Mouse (Mus musculus) hindbrain, embryonic 10.5 days (tissue): Measurements from ENCODE around the gene Rac2. TPM values are rescaled to one million over a fixed set of nuclear protein-coding genes. Genes with fewer than 3 reads are reported as not detected.
A peak's percentile ranks its signal among the peaks of the same experiment; 100 is the strongest.

Experiments used
- DNase-seq: peaks from one replicate; pipeline ENCODE4 v3.0.0-alpha.2; 2017; ENCODE audit warnings: low spot score
- H3K27ac ChIP-seq: fragments of 300-500 bp; sonication (generic); 2 replicates; pipeline ENCODE4 v1.5.1; 2016; ENCODE audit warnings: mild to moderate bottlenecking, moderate library complexity
- H3K27me3 ChIP-seq: fragments of 300-500 bp; sonication (generic); 2 replicates; pipeline ENCODE4 v1.6.1; 2016; ENCODE audit warnings: mild to moderate bottlenecking; ENCODE audit not compliant: poor library complexity, insufficient read depth, severe bottlenecking
- H3K36me3 ChIP-seq: fragments of 300-500 bp; sonication (generic); 2 replicates; pipeline ENCODE4 v1.6.1; 2016; ENCODE audit warnings: mild to moderate bottlenecking, moderate library complexity
- H3K4me1 ChIP-seq: fragments of 300-500 bp; sonication (generic); replicated peaks from 2 replicates; pipeline ENCODE4 v1.6.1; 2016; ENCODE audit warnings: mild to moderate bottlenecking
- H3K4me3 ChIP-seq: fragments of 300-500 bp; sonication (generic); 2 replicates; pipeline ENCODE4 v1.5.1; 2016; ENCODE audit warnings: mild to moderate bottlenecking, moderate library complexity
- H3K9me3 ChIP-seq: fragments of 300-500 bp; sonication (generic); 2 replicates; pipeline ENCODE4 v1.6.1; 2016; ENCODE audit warnings: mild to moderate bottlenecking, moderate library complexity
- WGBS: fragments of 180-500 bp; shearing (Covaris S2); methylation state at CpG from one replicate; pipeline ENCODE4 v1.1.7; 2016; 5-methylcytosine and 5-hydroxymethylcytosine counted together
- polyA plus RNA-seq: library from polyadenylated mRNA; unstranded; fragments of >200 nt; fragmentation: Nextera tagmentation; extraction: Ambion mirVana; gene quantifications from 2 replicates; pipeline ENCODE4 v1.2.1, GENCODE M21; 2016

Gene Rac2
- polyA plus RNA-seq, 1 experiment from 2014 or later, result 8.1 TPM

DNA sequence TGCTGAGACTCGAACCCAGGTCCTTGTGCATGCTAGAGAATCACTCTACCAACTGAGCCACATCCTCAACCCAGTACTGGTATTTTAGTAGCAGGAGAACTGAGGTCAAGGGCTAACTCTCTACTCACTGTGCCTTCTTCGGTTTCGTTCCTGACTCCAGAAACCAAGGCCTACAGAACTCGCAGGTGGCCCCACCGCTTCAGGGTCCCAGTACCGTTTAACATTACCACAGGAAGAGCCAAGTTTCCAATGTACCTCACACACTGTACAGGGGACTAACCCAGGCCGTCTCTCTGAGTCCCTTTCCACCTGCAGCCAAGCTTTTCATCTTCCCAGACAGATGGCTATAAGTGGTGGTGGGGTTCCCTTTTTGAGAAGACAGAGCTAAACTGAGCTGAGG lies 12.8 kb upstream of the Rac2 start:
- DNase-seq, result no peak
- no peak overlapping the region for H3K4me3 ChIP-seq
- no peaks in the 10 kb centered on the region for H3K36me3 ChIP-seq
- peaks cover 6% of the 10 kb centered on the region; the same call in 1 of the 2 replicates for H3K27me3 ChIP-seq
- peaks cover 7% of the 10 kb centered on the region for H3K9me3 ChIP-seq
- H3K27ac ChIP-seq, result no peak overlapping the region
- 89% methylated on average over 7 of the region's 7 CpGs for WGBS
- peaks cover 15% of the 10 kb centered on the region for H3K4me1 ChIP-seq

GRCm38 (mm10) chr15:78583352-78583751 lies 10.8 kb upstream of the Rac2 start:
- no peak for DNase-seq
- peaks cover 28% of the 10 kb centered on the region for H3K4me1 ChIP-seq
- peaks cover 7% of the 10 kb centered on the region for H3K9me3 ChIP-seq
- no peaks in the 10 kb centered on the region for H3K36me3 ChIP-seq
- H3K4me3 ChIP-seq, result no peak overlapping the region
- peaks cover 6% of the 10 kb centered on the region; the same call in 1 of the 2 replicates for H3K27me3 ChIP-seq
- H3K27ac ChIP-seq, result no peak overlapping the region
- WGBS, result 20% methylated on average over 11 of the region's 11 CpGs

DNA sequence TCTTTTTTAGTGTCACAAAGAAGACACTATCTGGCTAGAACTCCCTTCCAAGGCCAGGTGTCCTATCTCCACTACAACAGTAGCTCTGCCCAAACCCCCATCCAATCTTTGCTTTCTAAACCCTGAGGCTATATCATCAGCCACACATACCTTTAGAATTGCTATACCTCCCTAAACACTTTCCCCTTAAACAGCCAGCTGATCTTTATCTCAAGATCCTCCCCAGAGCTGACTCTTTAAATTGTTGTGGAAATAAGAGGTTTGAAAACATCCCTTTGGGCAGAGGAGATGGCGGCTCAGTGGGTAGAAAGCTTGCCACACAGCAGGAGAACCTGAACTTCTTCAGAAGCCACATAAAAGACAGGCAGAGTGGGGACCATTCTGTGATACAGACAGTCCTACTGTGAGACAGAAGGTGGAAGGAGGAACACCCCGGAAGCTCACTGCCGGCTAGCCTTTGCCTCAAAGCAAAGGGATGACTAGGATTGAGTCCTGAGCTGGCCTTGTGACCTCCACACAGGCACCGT lies 3.8 kb upstream of the Rac2 start:
- no peaks in the 10 kb centered on the region; the same call in 1 of the 2 replicates for H3K9me3 ChIP-seq
- 61% methylated on average over 4 of the region's 4 CpGs for WGBS
- H3K27me3 ChIP-seq, result no peaks in the 10 kb centered on the region; the same call in 1 of the 2 replicates

DNA sequence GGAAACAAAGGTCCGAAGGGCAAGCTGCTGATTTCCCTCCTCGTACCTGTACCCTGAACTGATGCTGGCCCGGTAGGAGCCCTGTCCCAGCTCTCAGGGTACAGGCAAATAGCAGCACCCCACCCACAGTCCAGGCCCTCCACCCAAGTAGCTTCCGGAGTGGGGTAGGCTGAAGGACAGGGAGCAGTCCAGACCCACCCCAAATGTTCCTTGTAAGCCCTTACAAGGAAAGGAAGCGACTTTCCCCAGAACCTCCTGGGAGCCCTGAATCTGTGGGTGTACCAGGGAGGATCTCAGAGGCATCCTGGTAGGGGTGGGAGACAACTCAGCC lies 348 bp downstream of the Rac2 start:
- Histone ChIP-seq H3K9me3 (no peaks in the 10 kb centered on the region; the same call in 1 of the 2 replicates), H3K27ac (peak overlapping the region; percentile 60; the same call in 1 of the 2 replicates), H3K4me1 (peaks cover 7% of the 10 kb centered on the region), H3K27me3 (no peaks in the 10 kb centered on the region; the same call in 1 of the 2 replicates), H3K36me3 (no peaks in the 10 kb centered on the region), H3K4me3 (no peak overlapping the region)
- 91% methylated on average over 5 of the region's 5 CpGs for WGBS
- DNase-seq, result no peak

More for the DNA sequence above, 3.8 kb upstream of the Rac2 start:
- H3K27ac ChIP-seq, result no peak overlapping the region
- no peak overlapping the region for H3K4me3 ChIP-seq
- H3K4me1 ChIP-seq, result peaks cover 26% of the 10 kb centered on the region
- no peak for DNase-seq
- no peaks in the 10 kb centered on the region for H3K36me3 ChIP-seq

DNA sequence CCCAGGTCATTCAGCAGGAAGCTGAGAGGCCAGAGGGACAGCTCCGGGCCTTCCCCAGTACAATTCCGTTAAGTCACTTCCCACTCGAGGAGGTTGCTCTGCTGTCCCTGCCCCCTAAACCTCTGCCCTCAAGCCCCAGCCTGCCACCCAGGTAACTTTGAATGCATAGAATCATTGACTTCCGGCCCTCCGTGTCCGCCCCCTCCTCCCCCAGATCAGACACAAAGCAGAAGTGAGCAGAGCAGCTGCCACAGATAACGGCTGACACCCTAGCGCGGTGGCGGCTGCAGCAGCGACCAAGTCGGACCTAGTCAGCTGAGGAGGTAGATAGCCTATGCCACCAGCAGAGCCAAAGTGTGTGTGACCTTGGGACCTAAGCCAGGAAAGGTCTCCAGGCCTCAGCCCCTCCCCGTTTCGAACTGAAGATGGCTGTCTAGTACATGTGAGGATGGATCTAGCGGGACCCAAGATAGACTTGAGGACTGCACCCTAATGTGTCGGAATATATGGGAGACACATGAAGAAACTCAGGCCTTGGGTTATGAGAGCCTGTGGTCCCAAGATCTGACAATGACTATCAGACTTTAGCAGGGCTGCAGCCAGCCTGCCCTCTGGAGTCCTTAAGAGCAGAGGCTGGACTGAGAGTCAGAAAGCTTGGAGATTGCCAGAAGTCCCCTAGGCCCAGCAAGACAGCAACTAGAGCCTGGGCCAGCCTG lies 871 bp downstream of the Rac2 start:
- no peak for DNase-seq
- Histone ChIP-seq H3K4me1 (peaks cover 7% of the 10 kb centered on the region), H3K27me3 (no peaks in the 10 kb centered on the region; the same call in 1 of the 2 replicates), H3K4me3 (no peak overlapping the region), H3K9me3 (no peaks in the 10 kb centered on the region; the same call in 1 of the 2 replicates), H3K27ac (peak overlapping the region; percentile 60; the same call in 1 of the 2 replicates), H3K36me3 (no peaks in the 10 kb centered on the region)
- 67% methylated on average over 16 of the region's 16 CpGs for WGBS

GRCm38 (mm10) chr15:78570170-78570569 lies 2.4 kb downstream of the Rac2 start:
- Histone ChIP-seq H3K27ac (no peak overlapping the region), H3K4me1 (peaks cover 10% of the 10 kb centered on the region), H3K9me3 (no peaks in the 10 kb centered on the region; the same call in 1 of the 2 replicates), H3K36me3 (no peaks in the 10 kb centered on the region), H3K4me3 (no peak overlapping the region), H3K27me3 (no peaks in the 10 kb centered on the region; the same call in 1 of the 2 replicates)
- 92% methylated on average over 5 of the region's 5 CpGs for WGBS
- DNase-seq, result no peak

DNA sequence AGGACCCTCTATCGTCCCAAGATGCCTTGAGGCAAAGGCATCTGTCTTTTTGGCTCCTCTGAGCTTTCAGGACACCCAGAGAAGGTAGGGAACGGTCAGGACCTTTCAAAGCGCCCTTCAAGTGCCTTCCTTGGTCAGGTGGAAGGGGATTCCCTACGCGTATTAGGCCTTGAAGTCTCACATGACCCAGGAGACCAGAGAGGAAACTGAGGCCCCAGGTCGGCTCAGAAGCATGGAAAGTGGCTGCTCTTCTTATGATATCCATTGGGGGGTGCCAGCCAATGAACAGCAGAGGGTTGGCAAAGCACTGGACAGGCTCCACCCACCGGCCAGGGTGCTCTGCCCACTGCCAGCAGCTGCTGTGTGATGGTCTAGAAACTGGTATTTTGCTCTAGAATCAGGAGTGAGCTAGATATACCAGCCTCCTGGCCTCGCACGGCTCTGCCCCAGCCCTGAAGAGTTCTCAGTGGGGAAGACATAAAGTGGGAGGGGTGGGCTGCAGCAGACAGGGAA lies 4.9 kb downstream of the Rac2 start:
- Histone ChIP-seq H3K36me3 (no peaks in the 10 kb centered on the region), H3K4me3 (no peak overlapping the region), H3K27me3 (no peaks in the 10 kb centered on the region; the same call in 1 of the 2 replicates), H3K9me3 (no peaks in the 10 kb centered on the region), H3K4me1 (peaks cover 16% of the 10 kb centered on the region), H3K27ac (no peak overlapping the region; the same call in 1 of the 2 replicates)
- no peak for DNase-seq
- WGBS, result 75% methylated on average over 9 of the region's 9 CpGs

DNA sequence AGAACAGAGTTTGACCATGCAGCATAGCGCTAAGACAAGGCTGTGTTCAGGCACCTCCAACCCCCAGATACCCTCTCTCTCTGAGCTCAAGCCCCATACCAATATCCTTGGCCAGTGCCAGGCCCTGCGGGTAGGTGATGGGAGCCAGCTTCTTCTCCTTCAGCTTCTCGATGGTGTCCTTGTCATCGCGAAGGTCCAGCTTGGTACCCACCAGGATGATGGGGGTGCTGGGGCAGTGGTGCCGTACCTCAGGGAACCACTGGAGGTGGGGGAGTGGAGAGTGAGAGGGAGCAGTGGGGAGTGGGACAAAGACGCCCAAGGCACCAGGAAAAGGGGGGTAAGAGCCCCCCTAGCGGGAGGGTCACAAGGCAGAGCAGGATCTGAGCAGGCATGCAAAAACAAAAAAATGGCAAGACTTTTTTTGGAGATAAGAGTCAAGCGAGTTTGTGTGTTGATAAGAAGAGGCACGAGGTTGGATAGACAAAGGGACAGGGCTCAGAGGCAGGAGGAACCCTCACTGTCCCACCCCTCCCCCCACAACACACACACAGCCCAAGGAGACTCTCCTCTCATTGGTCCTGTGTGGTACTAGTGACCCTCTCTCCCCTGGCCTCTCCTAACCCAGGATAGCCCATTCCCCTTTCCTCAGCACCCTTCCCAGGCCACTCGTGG lies 7.7 kb downstream of the Rac2 start:
- Histone ChIP-seq H3K27me3 (no peaks in the 10 kb centered on the region; the same call in 1 of the 2 replicates), H3K9me3 (no peaks in the 10 kb centered on the region), H3K4me3 (no peak overlapping the region), H3K27ac (peak overlapping the region; percentile 45; the same call in 1 of the 2 replicates), H3K36me3 (no peaks in the 10 kb centered on the region), H3K4me1 (0 out of 2 replicates have a peak, but pooled peaks cover 13% of the 10 kb centered on the region)
- DNase-seq, result no peak
- WGBS, result 70% methylated on average over 11 of the region's 11 CpGs

- WGBS, result 82% methylated on average over 5 of the region's 5 CpGs
These were observed 8.6 kb downstream of the Rac2 start for GRCm38 (mm10) chr15:78563937-78564336.

DNA sequence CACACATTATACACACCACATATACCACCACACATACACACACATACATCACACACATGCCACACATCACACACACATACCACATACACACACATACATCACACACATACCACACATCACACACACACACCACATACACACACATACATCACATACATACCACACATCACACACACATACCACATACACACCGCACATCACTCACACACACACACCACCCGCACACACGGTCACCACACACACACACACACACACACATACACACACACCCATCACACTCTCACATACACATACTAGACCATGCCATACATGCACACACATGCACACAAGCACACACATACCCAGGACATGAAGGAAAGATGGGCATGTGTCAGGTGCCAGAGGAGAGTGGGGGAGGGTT lies 9.2 kb downstream of the Rac2 start:
- 94% methylated on average over 3 of the region's 3 CpGs for WGBS
- peaks cover 24% of the 10 kb centered on the region for H3K4me1 ChIP-seq

More at GRCm38 (mm10) chr15:78563937-78564336, 8.6 kb downstream of the Rac2 start:
- Histone ChIP-seq H3K27ac (no peak overlapping the region), H3K4me1 (peaks cover 18% of the 10 kb centered on the region), H3K27me3 (no peaks in the 10 kb centered on the region; the same call in 1 of the 2 replicates), H3K9me3 (no peaks in the 10 kb centered on the region), H3K4me3 (no peak overlapping the region), H3K36me3 (no peaks in the 10 kb centered on the region)
- no peak for DNase-seq

GRCm38 (mm10) chr15:78559141-78559979 lies 13.2 kb downstream of the Rac2 start:
- Histone ChIP-seq H3K27ac (no peak overlapping the region), H3K36me3 (no peaks in the 10 kb centered on the region), H3K9me3 (no peaks in the 10 kb centered on the region), H3K27me3 (no peaks in the 10 kb centered on the region), H3K4me1 (peaks cover 38% of the 10 kb centered on the region), H3K4me3 (no peak overlapping the region)
- no peak for DNase-seq
- 66% methylated on average over 11 of the region's 11 CpGs for WGBS

More for the DNA sequence above, 9.2 kb downstream of the Rac2 start:
- Histone ChIP-seq H3K9me3 (no peaks in the 10 kb centered on the region), H3K27ac (no peak overlapping the region), H3K27me3 (no peaks in the 10 kb centered on the region; the same call in 1 of the 2 replicates), H3K36me3 (no peaks in the 10 kb centered on the region), H3K4me3 (no peak overlapping the region)
- no peak for DNase-seq
